Mouse (Mus musculus) colon, adult 2 months (tissue): ENCODE results near the gene Mtx2. TPM values are rescaled to one million over a fixed set of nuclear protein-coding genes. Genes with fewer than 3 reads are reported as not detected.

Experiments used
- polyA plus RNA-seq: library from polyadenylated mRNA; depleted of rRNA; stranded (reverse); fragments of >200 nt; gene quantifications from 2 replicates; pipeline ENCODE4 v1.2.3, GENCODE M21; 2012; rRNA removed

Mtx2 gene
- polyA plus RNA-seq, result 63.3 and 79.5 TPM in 2 replicates

GRCm38 (mm10) chr2:74825730-74826430 is at the start of gene Mtx2:
Gene Mtx2, plus strand, starts transcription at chr2:74825803.

Other genes with a start within 250 kb of the Mtx2 start
- gene Lnpk, start 246.4 kb upstream of the Mtx2 start, polyA plus RNA-seq, result 4.2 and 5.3 TPM in 2 replicates
- gene Evx2, start 166.2 kb upstream of the Mtx2 start, polyA plus RNA-seq, result 2.9 and 4.1 TPM in 2 replicates
- 24.2 and 34.6 TPM in 2 replicates for gene Hoxd13, start 157.5 kb upstream of the Mtx2 start, polyA plus RNA-seq
- 0.86 and 3.4 TPM in 2 replicates for gene Hoxd12, start 150.8 kb upstream of the Mtx2 start, polyA plus RNA-seq
- 12.0 and 12.4 TPM in 2 replicates for gene Hoxd11, start 146.2 kb upstream of the Mtx2 start, polyA plus RNA-seq
- gene Hoxd10, start 133.9 kb upstream of the Mtx2 start, polyA plus RNA-seq, result 0.76 and 1.2 TPM in 2 replicates
- gene Hoxd9, start 128.1 kb upstream of the Mtx2 start, polyA plus RNA-seq, result 2.7 and 4.4 TPM in 2 replicates
- 5.5 and 10.1 TPM in 2 replicates for gene Hoxd8, start 121.2 kb upstream of the Mtx2 start, polyA plus RNA-seq
- gene Hoxd3, start 113.9 kb upstream of the Mtx2 start, polyA plus RNA-seq, result 3.5 and 5.1 TPM in 2 replicates
- gene Hoxd4, start 113.9 kb upstream of the Mtx2 start, polyA plus RNA-seq, result 10.0 and 20.6 TPM in 2 replicates
- gene Gm28230, start 99.1 kb upstream of the Mtx2 start, polyA plus RNA-seq, result 0.25 and 1.3 TPM in 2 replicates
- 0.06 TPM in 1 of 2 replicates, not detected in the other for gene Hoxd1, start 62.8 kb upstream of the Mtx2 start, polyA plus RNA-seq